Mouse (Mus musculus): Measurements from ENCODE around the gene Pou4f2.

DNA sequence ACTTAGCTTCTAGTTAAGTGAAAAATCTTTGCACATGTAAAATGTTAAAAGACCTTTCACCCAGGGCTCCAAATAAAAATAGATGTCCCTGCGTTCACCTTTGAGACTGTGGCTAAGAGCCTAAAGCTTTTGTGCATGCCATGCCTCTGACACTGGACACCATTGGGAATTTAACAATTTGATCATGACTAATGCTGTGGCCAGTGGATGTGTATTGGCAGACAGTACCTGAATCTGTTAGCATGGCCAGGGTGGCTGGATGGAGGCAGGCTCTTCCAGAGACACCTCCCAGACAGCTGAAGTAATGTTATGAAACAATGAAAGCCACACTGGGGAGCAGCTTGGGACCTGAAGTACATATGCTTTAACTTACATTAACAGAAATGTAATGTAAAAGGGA is 6.3 kb upstream of the Pou4f2 start:
- TF ChIP-seq CTCF (IDR thresholded peaks at IDR 0.05; ENCODE audit: extremely low read depth, insufficient read depth, low read length) (no peak), POLR2A (IDR thresholded peaks at IDR 0.05; ENCODE audit: extremely low read depth, insufficient read depth, low read length) (no peak)

Data from cortical plate, adult 2 months (tissue).